Mouse (Mus musculus): ENCODE results near the gene Add3.
A peak's percentile ranks its signal among the peaks of the same experiment; 100 is the strongest.
"Not testable (repeated sequence)": the region's sequence is repeated elsewhere in the genome, so short reads cannot be mapped to it uniquely, and the experiment has no call there.

Gene Add3

DNA sequence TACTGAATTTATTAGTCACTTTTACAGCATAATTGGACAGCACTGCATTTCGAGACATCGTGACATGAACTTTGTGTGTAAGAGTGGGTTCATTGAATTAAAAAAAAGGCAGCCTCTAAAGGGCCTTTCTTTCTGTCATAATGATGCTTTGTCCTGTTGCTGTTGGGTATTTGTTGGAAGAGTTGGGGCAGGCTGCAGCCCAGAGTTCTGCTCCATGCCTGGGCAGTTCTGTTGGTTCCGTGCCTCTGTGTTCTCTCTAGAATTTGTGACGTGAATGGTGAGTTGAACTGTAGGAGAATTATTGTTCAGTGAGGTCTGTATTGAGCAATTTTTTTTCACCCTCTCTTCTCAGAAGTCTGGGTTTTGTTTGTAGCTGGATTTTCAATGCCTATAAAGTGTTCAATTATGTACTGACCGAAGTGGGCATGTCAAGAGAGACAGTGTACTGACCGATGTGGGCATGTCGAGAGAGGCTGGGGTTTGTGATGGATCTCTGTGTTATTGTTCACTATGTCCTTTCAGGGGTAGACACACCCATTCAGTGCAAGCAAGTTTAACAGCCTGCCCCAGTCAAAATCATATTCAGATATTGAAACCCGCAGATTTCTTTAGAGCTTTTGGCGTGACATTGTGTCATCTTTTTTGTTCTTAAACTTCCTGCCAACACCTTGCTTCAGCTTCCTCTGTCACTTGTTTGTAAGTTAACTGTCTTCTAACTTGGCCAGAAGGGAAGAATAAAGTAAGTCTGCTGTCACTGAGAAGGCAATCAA lies 54.7 kb downstream of the Add3 start:
- DNase-seq, result no peak

DNA sequence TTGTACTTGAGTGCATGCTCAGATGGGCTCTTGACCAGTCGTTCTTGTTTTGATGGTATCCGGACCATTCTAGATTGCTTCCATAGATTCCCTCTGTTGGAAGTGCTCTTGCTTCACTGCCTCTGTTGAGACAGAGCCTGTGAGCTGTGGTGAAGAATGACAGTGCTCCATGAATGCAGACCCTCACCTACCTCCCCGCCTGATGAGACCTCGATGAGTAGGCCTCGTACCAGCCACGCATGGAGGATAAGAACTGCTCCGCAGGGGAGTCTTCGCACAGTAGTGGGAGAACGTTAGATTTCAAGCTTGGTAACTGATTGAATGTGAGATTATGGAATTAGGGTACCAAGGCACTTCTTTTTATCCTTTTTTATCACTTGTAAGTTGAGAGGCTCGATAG lies 56.7 kb downstream of the Add3 start:
- DNase-seq, result no peak

DNA sequence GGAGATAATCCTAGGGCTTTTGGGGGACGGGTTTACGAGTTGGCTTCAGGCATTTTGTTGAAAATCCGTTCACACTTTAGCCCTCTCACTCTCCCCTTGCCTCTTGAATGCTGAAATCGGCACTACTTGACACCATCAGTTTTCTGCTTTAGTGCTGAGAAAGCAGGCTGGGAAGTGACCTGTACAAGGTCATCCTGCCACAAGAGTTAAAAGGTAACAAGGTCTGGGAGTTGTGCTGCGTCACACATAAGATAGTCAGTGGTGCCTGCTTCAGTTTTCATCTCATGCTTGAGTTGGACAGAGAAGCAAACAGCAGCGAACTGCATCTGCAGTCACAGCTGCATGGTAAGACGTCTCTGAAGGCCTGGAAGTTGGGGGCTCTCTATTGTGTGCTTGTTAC lies 57.5 kb downstream of the Add3 start:
- DNase-seq, result no peak

GRCm38 (mm10) chr19:53198706-53199572 lies 58.7 kb downstream of the Add3 start:
- no peak for DNase-seq

GRCm38 (mm10) chr19:53199711-53200110 lies 59.5 kb downstream of the Add3 start:
- DNase-seq, result no peak

- no peak for DNase-seq
Observed at GRCm38 (mm10) chr19:53202116-53202515, 61.9 kb downstream of the Add3 start.

GRCm38 (mm10) chr19:53206986-53207385 lies 66.7 kb downstream of the Add3 start:
- no peak for DNase-seq

- no peak for DNase-seq
Observed at GRCm38 (mm10) chr19:53208830-53209229, 68.6 kb downstream of the Add3 start.

DNA sequence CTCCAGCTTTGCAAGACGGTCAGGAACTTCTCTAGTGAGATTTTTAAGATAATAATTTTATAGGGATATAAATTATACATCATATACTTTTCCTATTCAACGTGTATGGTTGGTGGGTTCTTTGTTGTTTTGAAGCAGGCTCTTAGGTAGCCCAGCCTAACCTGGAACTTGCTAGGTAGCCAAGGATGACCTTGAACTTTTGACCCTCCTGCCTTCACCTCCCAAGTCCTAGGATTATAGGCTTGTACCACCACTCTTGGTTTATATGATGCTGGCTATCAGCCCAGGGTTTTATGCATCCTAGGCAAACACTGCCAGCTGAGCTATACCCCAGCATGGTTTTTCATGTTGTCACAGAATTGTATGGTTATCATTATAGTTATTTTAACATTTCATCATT lies 70.0 kb downstream of the Add3 start:
- no peak for DNase-seq

GRCm38 (mm10) chr19:53215352-53215751 lies 75.1 kb downstream of the Add3 start:
- DNase-seq, result no peak

DNA sequence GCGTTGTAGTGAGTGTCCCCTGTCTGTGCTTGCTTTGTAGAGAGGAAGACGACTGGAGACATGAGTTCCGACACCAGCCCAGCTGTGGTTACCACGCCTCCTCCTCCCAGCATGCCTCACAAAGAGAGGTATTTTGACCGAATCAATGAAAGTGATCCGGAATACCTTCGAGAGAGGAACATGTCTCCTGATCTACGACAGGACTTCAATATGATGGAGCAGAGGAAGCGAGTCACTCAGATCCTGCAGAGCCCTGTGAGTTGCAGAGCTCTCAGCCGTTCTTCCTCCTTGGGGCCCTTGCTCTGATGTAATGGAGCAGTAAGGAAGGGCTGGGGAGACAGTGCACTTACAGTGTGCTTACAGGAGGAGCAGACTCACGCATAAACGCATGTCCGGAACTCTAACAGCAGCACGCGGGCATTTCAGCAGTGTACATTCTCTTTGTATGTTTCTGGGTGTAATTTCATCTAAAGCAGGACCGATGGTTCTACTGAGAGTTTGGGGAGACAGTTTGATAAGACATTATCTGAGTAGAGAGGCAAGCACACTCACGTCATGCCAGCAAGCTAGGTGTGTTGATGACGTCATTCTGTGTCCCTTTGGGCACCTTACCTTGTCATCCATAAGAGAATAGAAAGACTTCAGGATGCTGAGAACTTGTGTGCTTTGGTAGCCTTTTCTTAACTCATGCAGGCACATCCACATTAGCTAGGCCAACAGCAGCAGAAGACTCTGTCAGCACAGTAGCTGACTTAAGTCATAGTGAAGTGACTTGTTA lies 76.7 kb downstream of the Add3 start:
- no peak for DNase-seq

- DNase-seq, result no peak
Observed at GRCm38 (mm10) chr19:53217837-53218236, 77.6 kb downstream of the Add3 start.

GRCm38 (mm10) chr19:53219305-53219704 lies 79.1 kb downstream of the Add3 start:
- DNase-seq, result no peak

DNA sequence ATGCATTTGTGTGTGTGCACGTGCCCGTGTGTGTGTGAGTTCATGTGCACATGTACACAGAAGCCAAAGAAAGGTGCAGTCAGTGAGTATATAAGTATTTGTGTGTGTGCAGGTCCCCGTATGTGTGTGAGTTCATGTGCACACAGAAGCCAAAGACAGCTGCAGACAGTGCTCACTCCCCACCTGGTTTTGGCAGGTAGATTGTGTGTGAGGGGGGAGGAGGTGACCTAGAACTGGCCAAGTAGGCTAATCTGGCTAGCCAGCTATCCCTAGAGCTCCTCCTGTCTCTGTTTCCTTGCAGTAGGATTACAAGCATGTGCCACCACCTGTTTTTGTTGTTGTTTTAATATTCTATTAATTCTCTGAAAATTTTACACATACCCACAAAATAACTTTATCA lies 80.9 kb downstream of the Add3 start:
- no peak for DNase-seq

DNA sequence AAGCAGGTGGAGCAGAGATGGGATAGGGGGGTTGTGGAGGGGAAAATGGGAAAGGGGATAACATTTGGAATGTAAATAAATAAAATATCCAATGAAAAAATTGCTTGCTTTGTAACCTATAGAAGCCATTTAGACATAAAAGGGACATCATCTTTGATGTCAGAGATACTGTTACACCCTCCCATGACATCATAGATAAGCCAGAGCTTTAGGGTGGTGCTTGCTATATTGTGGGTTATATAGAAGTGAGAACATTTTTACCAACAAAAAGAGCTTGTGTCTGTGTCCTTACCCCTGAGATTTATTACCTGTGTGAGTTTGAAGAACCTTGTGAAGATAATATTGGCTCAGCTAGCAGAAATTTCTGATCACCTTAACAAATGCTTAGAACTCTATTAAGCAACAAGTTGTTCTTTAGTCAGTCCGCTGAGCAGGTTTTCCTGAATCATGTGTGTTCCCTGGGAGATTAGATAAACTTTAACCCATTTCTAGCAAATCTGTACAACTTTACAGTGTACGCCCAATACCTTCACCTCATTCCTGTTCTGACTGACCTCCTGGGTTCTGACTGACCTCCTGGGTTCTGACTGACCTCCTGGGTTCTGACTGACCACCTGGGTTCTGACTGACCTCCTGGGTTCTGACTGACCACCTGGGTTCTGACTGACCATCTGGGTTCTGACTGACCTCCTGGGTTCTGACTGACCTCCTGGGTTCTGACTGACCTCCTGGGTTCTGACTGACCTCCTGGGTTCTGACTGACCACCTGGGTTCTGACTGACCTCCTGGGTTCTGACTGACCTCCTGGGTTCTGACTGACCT lies 85.2 kb downstream of the Add3 start:
- DNase-seq, result not testable (repeated sequence)

DNA sequence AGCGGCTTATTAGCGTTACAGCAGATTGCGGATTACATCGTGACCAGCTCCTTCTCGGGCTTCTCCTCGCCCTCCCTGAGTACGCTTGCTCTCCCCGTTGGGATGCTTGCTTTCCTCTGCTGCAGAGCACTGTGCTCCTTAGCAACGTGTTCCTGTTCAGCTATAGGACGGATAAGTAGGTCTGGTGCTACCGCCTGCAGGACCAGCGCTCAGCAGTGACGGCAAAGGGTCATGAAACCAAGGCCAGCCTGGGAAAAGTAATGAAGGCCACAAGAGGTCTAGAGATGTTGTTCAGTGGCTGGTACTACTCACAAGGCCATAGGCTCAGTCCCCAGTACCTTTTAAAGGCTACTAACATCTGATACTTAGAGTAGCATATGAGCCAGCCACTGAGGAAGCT lies 86.4 kb downstream of the Add3 start:
- DNase-seq, result no peak

DNA sequence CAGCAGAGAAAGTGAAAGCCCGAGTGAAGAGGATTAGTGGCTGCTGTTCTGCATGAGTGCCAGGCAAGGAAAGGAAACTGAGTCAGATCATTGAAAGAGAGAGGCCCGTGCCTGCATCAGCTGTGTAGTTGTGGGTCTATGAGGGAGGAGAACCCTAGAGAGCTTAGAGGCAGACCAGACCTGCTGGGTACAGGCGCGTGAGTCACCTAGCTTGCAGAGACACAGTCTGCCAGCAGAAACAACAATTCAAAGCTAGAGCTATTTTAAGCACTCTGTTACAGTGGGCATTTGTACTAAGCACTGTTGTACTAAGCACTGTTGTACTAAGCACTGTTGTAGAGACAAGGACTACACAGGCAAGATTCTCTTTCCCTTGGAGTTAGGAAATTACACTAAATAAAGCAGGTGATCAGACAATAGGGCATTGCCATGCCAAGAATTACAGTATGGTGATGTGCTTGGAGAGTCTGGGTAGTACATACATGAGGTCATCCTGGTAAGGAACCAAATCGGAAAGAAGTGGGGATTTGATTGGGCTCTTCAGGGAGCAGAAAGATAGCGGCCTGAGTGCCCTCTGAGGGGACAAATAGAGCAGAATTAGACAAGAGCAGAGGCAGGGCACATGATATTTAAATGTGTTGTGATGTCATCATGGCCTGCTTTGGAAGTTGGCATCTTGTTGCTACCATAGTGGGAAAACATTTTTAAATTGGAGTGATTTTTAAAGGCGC lies 88.0 kb downstream of the Add3 start:
- peak; percentile 44 for DNase-seq

DNA sequence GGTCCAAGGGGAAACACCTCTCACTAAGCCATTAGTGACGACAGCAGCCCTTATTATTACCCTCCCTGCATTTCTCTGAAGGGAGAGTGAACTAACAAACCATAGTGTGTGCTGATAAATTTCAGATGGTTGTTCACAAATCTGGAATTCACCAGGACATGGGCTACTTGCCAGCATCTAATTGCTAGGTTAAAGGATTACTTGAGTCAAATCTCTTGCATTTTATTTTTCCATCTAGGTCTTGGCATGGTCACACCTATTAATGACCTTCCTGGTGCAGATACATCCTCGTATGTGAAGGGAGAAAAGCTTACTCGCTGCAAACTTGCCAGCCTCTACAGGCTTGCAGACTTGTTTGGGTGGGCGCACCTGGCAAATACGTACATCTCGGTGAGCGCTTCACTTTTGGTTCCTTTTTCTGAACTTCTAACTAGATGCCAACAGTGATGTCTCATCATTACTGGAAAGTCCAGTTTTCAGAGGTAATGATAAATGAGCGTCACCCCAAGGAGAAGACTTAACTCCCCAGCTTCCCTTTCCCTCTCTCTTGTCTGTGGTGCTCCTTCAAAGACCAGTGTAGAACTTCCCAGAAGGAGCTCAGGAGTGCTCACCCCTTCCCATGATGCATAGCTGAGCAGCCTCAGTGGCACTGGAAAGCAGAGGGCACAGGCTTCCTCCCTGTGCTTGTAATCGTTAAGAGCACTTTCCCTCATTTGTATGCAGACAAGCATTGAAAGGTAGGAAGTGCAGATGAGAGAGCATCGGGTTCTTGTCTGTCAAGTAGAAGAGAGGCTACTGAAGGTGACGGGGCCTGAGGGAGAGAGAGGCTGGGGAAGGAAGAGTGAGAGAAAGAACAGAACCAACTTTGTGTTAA lies 90.9 kb downstream of the Add3 start:
- DNase-seq, result no peak

DNA sequence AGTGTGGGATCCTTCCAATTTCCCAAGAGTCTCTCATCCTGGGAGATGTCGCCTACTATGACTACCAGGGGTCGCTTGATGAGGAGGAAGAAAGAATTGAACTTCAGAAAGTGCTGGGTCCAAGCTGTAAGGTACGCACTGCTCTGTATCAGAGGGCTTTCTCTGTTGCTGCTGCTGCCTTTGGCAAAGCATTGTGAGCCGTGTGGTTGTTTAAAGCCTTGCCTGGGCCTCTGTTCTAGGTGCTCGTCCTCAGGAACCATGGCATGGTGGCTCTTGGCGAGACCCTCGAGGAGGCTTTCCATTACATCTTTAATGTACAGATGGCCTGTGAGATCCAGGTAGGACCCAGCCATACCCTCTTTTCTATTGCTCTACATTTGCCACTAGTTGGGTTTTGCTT lies 93.3 kb downstream of the Add3 start:
- no peak for DNase-seq

DNA sequence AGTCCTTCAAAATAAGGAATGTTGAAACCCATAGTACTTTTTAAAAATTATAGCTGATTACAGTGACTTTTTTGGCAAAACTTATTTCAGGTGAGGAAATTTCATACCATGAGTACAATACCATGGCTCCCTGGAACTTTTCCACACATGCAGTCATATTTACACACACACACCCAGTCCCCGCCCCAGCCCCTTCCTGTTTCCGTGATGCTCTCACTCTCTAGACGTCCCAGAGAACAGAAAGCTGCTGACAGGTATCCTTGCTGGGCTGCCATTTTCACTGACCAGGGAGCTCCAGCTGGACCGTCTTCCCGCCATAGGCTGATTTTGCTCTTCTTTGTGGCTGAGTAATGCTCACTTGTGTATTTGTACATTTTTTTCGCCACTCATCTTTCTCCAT lies 101.6 kb downstream of the Add3 start:
- DNase-seq, result no peak

DNA sequence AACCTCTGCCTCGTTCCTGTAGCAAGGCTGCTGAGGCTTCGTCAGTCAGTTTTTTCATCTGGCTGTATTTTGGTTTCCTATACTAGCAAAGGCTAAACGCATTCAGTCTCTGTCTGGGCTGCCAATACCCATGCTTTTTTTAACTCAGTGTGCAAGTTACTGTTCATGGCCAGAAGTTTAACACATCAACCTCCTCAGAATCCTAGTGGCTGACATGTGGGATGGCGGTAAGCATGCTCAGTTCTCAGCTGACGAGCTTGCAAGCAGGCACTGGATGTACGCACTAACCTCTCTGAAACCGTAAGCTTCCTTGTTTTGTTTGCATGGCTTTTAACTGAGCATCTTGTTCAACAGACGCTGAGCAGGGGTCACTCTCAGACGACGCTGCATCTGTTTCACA lies 103.7 kb downstream of the Add3 start:
- DNase-seq, result peak; percentile 68

Data from right cerebral cortex, adult 18-20 months (tissue).